Mouse (Mus musculus) MEL (cell line): ENCODE data around the gene Srsf2. TPM values are rescaled to one million over a fixed set of nuclear protein-coding genes. Genes with fewer than 3 reads are reported as not detected.

ENCODE experiments used
- DNase-seq: peaks from one replicate; pipeline ENCODE4 v3.0.0; 2011; ENCODE audit warnings: low read depth, low spot score
- H3K27ac ChIP-seq: 2 replicates; pipeline ENCODE4 v1.5.1; 2012; ENCODE audit warnings: low read depth, mild to moderate bottlenecking, control low read depth, low read length, moderate library complexity; ENCODE audit not compliant: control insufficient read depth
- H3K27me3 ChIP-seq, 2 experiments: fragments of 150-350 bp in 1 of 2; sonication (generic) in 1 of 2; 2 replicates each; pipeline ENCODE4 v1.6.1; 2012; ENCODE audit warnings: low read length in 2 of 2, mild to moderate bottlenecking in 2 of 2, improper control_type of control experiment in 1 of 2, moderate library complexity in 1 of 2; ENCODE audit not compliant: insufficient read depth in 2 of 2, control insufficient read depth in 1 of 2
- H3K36me3 ChIP-seq, 2 experiments: 2 replicates each; pipeline ENCODE4 v1.6.1; 2012 to 2014; ENCODE audit warnings: low read length in 2 of 2, improper control_type of control experiment in 1 of 2, inconsistent platforms in 1 of 2, mild to moderate bottlenecking in 1 of 2; ENCODE audit not compliant: insufficient read depth in 2 of 2, control insufficient read depth in 1 of 2
- H3K4me1 ChIP-seq, 2 experiments: fragments of 150-350 bp in 1 of 2; sonication (generic) in 1 of 2; 2 replicates each; pipeline ENCODE4 v1.6.1; 2012; ENCODE audit warnings: low read length in 2 of 2, improper control_type of control experiment in 1 of 2, mild to moderate bottlenecking in 1 of 2; ENCODE audit not compliant: insufficient read depth in 2 of 2, control insufficient read depth in 1 of 2
- H3K4me3 ChIP-seq, 2 experiments: fragments of 150-350 bp in 1 of 2; sonication (generic) in 1 of 2; 2 replicates each; pipeline ENCODE4 v1.5.1; 2012; ENCODE audit warnings: low read depth in 2 of 2, low read length in 2 of 2, mild to moderate bottlenecking in 2 of 2, moderate library complexity in 2 of 2, control low read depth in 1 of 2, improper control_type of control experiment in 1 of 2; ENCODE audit not compliant: control insufficient read depth in 1 of 2, insufficient read depth in 1 of 2
- H3K79me2 ChIP-seq: 2 replicates; pipeline ENCODE4 v1.6.1; 2012; ENCODE audit warnings: mild to moderate bottlenecking, low read length, moderate library complexity; ENCODE audit not compliant: control insufficient read depth, poor library complexity, insufficient read depth
- H3K9ac ChIP-seq: 2 replicates; pipeline ENCODE4 v1.6.1; 2012; ENCODE audit warnings: low read depth, mild to moderate bottlenecking, control low read depth, low read length, moderate library complexity; ENCODE audit not compliant: control insufficient read depth, poor library complexity, severe bottlenecking
- H3K9me3 ChIP-seq: fragments of 150-350 bp; sonication (generic); replicated peaks from 2 replicates; pipeline ENCODE4 v1.6.1; 2012; ENCODE audit warnings: mild to moderate bottlenecking, low read length, improper control_type of control experiment, moderate library complexity; ENCODE audit not compliant: insufficient read depth
- CHD1 ChIP-seq: IDR thresholded peaks from 2 replicates; pipeline ENCODE4 v1.6.1; 2012; ENCODE audit warnings: low read depth, mild to moderate bottlenecking, inconsistent platforms, low read length, improper control_type of control experiment
- CHD2 ChIP-seq: IDR thresholded peaks from 2 replicates; pipeline ENCODE4 v1.6.1; 2011; ENCODE audit warnings: low read length, improper control_type of control experiment
- CTCF ChIP-seq, 3 experiments: IDR thresholded peaks in 2 of 3; conservative IDR thresholded peaks in 1 of 3; 2 replicates each; pipeline ENCODE4 v1.5.1; 2011 to 2012; ENCODE audit warnings: low read length in 3 of 3, low read depth in 2 of 3, mild to moderate bottlenecking in 2 of 3, improper control_type of control experiment in 1 of 3, inconsistent platforms in 1 of 3, mixed read lengths in 1 of 3, moderate library complexity in 1 of 3; ENCODE audit not compliant: control insufficient read depth in 1 of 3, insufficient read depth in 1 of 3, poor library complexity in 1 of 3, severe bottlenecking in 1 of 3
- ETS1 ChIP-seq: IDR thresholded peaks from 2 replicates; pipeline ENCODE4 v1.6.1; 2012; ENCODE audit warnings: low read depth, mild to moderate bottlenecking, inconsistent platforms, low read length, improper control_type of control experiment, moderate library complexity
- HCFC1 ChIP-seq: IDR thresholded peaks from 2 replicates; pipeline ENCODE4 v1.6.1; 2012; ENCODE audit warnings: low read depth, mild to moderate bottlenecking, inconsistent platforms, low read length, improper control_type of control experiment, moderate library complexity
- JUND ChIP-seq: IDR thresholded peaks from 2 replicates; pipeline ENCODE4 v1.6.1; 2011; ENCODE audit warnings: low read depth, mild to moderate bottlenecking, improper control_type of control experiment, low read length
- MAX ChIP-seq: IDR thresholded peaks from 2 replicates; pipeline ENCODE4 v1.6.1; 2011; ENCODE audit warnings: low read length, improper control_type of control experiment
- MYB ChIP-seq: IDR thresholded peaks from 2 replicates; pipeline ENCODE4 v1.6.1; 2011; ENCODE audit warnings: mild to moderate bottlenecking, low read depth, low read length, improper control_type of control experiment
- MYC ChIP-seq: IDR thresholded peaks from 2 replicates; pipeline ENCODE4 v1.6.1; 2011; ENCODE audit warnings: low read depth, mild to moderate bottlenecking, low read length, improper control_type of control experiment, moderate library complexity
- NELFE ChIP-seq: IDR thresholded peaks from 2 replicates; pipeline ENCODE4 v1.6.1; 2011; ENCODE audit warnings: low read depth, low read length, improper control_type of control experiment
- NRF1 ChIP-seq: IDR thresholded peaks from 2 replicates; pipeline ENCODE4 v1.6.1; 2014; ENCODE audit warnings: low read depth, mild to moderate bottlenecking, inconsistent platforms, low read length, improper control_type of control experiment, moderate library complexity; ENCODE audit not compliant: poor library complexity, insufficient read depth, severe bottlenecking
- POLR2A ChIP-seq, 2 experiments: IDR thresholded peaks; 2 replicates each; pipeline ENCODE4 v1.6.1; 2011 to 2012; ENCODE audit warnings: low read length in 2 of 2, mild to moderate bottlenecking in 2 of 2, control low read depth in 1 of 2, improper control_type of control experiment in 1 of 2, low read depth in 1 of 2, moderate library complexity in 1 of 2; ENCODE audit not compliant: control insufficient read depth in 1 of 2, insufficient read depth in 1 of 2, poor library complexity in 1 of 2
- RAD21 ChIP-seq: IDR thresholded peaks from 2 replicates; pipeline ENCODE4 v1.6.1; 2011; ENCODE audit warnings: mild to moderate bottlenecking, low read depth, low read length, improper control_type of control experiment
- RCOR1 ChIP-seq: IDR thresholded peaks from 2 replicates; pipeline ENCODE4 v1.6.1; 2012; ENCODE audit warnings: low read depth, mild to moderate bottlenecking, inconsistent platforms, low read length, improper control_type of control experiment
- SMC3 ChIP-seq: IDR thresholded peaks from 2 replicates; pipeline ENCODE4 v1.6.1; 2011; ENCODE audit warnings: low read depth, low read length, improper control_type of control experiment
- TAL1 ChIP-seq: IDR thresholded peaks from 2 replicates; pipeline ENCODE4 v1.6.1; 2012; ENCODE audit warnings: mild to moderate bottlenecking, inconsistent platforms, low read length, moderate library complexity, mixed read lengths
- UBTF ChIP-seq: IDR thresholded peaks from 2 replicates; pipeline ENCODE4 v1.6.1; 2012; ENCODE audit warnings: low read depth, mild to moderate bottlenecking, inconsistent platforms, low read length, improper control_type of control experiment, moderate library complexity, borderline replicate concordance; ENCODE audit not compliant: insufficient read depth
- USF2 ChIP-seq, 2 experiments: IDR thresholded peaks; 2 replicates each; pipeline ENCODE4 v1.6.1; 2011 to 2012; ENCODE audit warnings: improper control_type of control experiment in 2 of 2, low read length in 2 of 2, borderline replicate concordance in 1 of 2, inconsistent platforms in 1 of 2, low read depth in 1 of 2, mild to moderate bottlenecking in 1 of 2; ENCODE audit not compliant: insufficient read depth in 1 of 2
- ZKSCAN1 ChIP-seq: IDR thresholded peaks from 2 replicates; pipeline ENCODE4 v1.6.1; 2012; ENCODE audit warnings: low read depth, mild to moderate bottlenecking, inconsistent platforms, low read length, improper control_type of control experiment, moderate library complexity
- ZMIZ1 ChIP-seq: IDR thresholded peaks from 2 replicates; pipeline ENCODE4 v1.6.1; 2012; ENCODE audit warnings: low read depth, mild to moderate bottlenecking, inconsistent platforms, low read length, improper control_type of control experiment, moderate library complexity
- polyA plus RNA-seq, 2 experiments: library from polyadenylated mRNA; stranded (reverse) in 1 of 2; unstranded in 1 of 2; fragments of >175 nt in 1 of 2; fragments of >200 nt in 1 of 2; gene quantifications; 2 replicates each; pipeline versions ENCODE4 v1.2.1 to v1.2.4; 2012; ENCODE audit warnings: low replicate concordance in 2 of 2, low read depth in 1 of 2; ENCODE audit not compliant: insufficient read length in 2 of 2, insufficient read depth in 1 of 2, missing spikeins in 1 of 2
- total RNA-seq: library from RNA; depleted of rRNA; stranded (reverse); fragments of 300-350 nt; gene quantifications from 2 replicates; pipeline ENCODE4 v1.2.3, GENCODE M21; 2012

Gene Srsf2
- total and polyA plus RNA-seq, 3 experiments, result 257 to 1,128 (median 453) TPM

DNA sequence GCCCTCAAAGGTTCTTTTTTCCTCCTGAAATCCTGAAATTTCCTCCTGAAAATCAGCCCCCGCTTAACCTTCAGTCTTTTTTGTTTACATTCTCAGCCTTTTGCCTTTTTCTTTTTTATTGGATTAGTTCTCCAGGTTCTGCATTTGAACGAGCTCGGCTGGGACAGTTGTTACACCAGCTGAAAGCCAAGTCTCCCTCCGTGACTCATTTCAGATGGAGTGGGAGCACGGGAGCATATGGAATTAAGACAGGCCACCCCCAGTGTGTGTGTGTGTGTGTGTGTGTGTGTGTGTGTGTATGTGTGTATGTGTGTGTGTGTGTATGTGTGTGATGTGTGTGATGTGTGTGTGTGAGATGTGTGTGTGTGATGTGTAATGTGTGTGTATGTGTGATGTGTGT lies 28.5 kb upstream of the Srsf2 start:
- TF ChIP-seq MAX, result no peak
- no peak for TF ChIP-seq TAL1
- no peak for TF ChIP-seq ZKSCAN1
- no peak for TF ChIP-seq UBTF
- TF ChIP-seq USF2 (IDR thresholded peaks at IDR 0.05; ENCODE audit: borderline replicate concordance in 1 of 2, insufficient read depth in 1 of 2, low read depth in 1 of 2, low read length in 2 of 2), result no peak
- no peak for TF ChIP-seq NELFE
- no peak for TF ChIP-seq RAD21
- TF ChIP-seq RCOR1, result no peak
- TF ChIP-seq POLR2A (IDR thresholded peaks at IDR 0.05; ENCODE audit: control insufficient read depth in 1 of 2, insufficient read depth in 1 of 2, low read depth in 1 of 2, low read length in 2 of 2, poor library complexity in 1 of 2), result no peak
- no peak for TF ChIP-seq CHD2
- TF ChIP-seq MYB, result no peak
- TF ChIP-seq HCFC1, result no peak
- TF ChIP-seq NRF1, result no peak
- no peak for TF ChIP-seq MYC
- TF ChIP-seq ZMIZ1, result no peak
- no peak for TF ChIP-seq JUND
- no peak for TF ChIP-seq CHD1
- no peak for TF ChIP-seq SMC3
- Histone ChIP-seq H3K9me3 (no peaks in the 10 kb centered on the region), H3K4me1 (no peaks in the 10 kb centered on the region), H3K36me3 (no peaks in the 10 kb centered on the region), H3K27ac (no peak overlapping the region), H3K79me2 (no peaks in the 10 kb centered on the region), H3K4me3 (no peak overlapping the region), H3K9ac (no peak overlapping the region), H3K27me3 (no peaks in the 10 kb centered on the region)
- DNase-seq, result no peak

- H3K27ac ChIP-seq, result no peak overlapping the region
- TF ChIP-seq ETS1, result no peak
- TF ChIP-seq TAL1, result no peak
- TF ChIP-seq USF2 (IDR thresholded peaks at IDR 0.05; ENCODE audit: borderline replicate concordance in 1 of 2, insufficient read depth in 1 of 2, low read depth in 1 of 2, low read length in 2 of 2), result no peak
- TF ChIP-seq CTCF (IDR thresholded peaks at IDR 0.05 in 2 of 3, conservative IDR thresholded peaks at IDR 0.05 in 1 of 3; ENCODE audit: control insufficient read depth in 1 of 3, insufficient read depth in 1 of 3, low read depth in 2 of 3, low read length in 3 of 3, poor library complexity in 1 of 3, severe bottlenecking in 1 of 3), result no peak
- TF ChIP-seq, all 39 proteins: peak for 0
- no peak for DNase-seq
These were observed 27.9 kb upstream of the Srsf2 start for GRCm38 (mm10) chr11:116880839-116881238.

More at GRCm38 (mm10) chr11:116880839-116881238, 27.9 kb upstream of the Srsf2 start:
- H3K36me3 ChIP-seq, result no peaks in the 10 kb centered on the region
- H3K27me3 ChIP-seq, result no peaks in the 10 kb centered on the region
- H3K9me3 ChIP-seq, result no peaks in the 10 kb centered on the region
- no peaks in the 10 kb centered on the region for H3K79me2 ChIP-seq
- H3K4me3 ChIP-seq, result no peak overlapping the region
- H3K9ac ChIP-seq, result no peak overlapping the region
- H3K4me1 ChIP-seq, result no peaks in the 10 kb centered on the region
